Mouse (Mus musculus) midbrain, postnatal 0 days (tissue): ENCODE measurements at regions not wholly inside any gene's neighbourhood (a gene's known extent, or its start where the extent isn't known, plus 50 kb on each side); places are given as distances from the start of the nearest gene placed in this dataset.

Source experiments
- ATAC-seq: fragments of 200-750 bp; cut with Nextera tagmentation; 2 replicates; pipeline ENCODE4 v1.8.0; 2017; ENCODE audit warnings: moderate number of reproducible peaks, mild to moderate bottlenecking, moderate TSS enrichment, moderate library complexity; ENCODE audit not compliant: low FRiP score
- DNase-seq: peaks from one replicate; pipeline ENCODE4 v3.0.0-alpha.2; 2015; ENCODE audit warnings: low spot score
- H3K27ac ChIP-seq: fragments of 300-500 bp; sonication (generic); 2 replicates; pipeline ENCODE4 v1.5.1; 2014; ENCODE audit warnings: low read depth, mild to moderate bottlenecking, low read length, mixed read lengths
- H3K27me3 ChIP-seq: fragments of 300-500 bp; sonication (generic); 2 replicates; pipeline ENCODE4 v1.6.1; 2014; ENCODE audit warnings: low read length, control low read depth, mixed read lengths; ENCODE audit not compliant: insufficient read depth
- H3K36me3 ChIP-seq: fragments of 300-500 bp; sonication (generic); 2 replicates; pipeline ENCODE4 v1.6.1; 2014; ENCODE audit warnings: low read length, control low read depth, mixed read lengths; ENCODE audit not compliant: insufficient read depth
- H3K4me1 ChIP-seq: fragments of 300-500 bp; sonication (generic); 2 replicates; pipeline ENCODE4 v1.6.1; 2014; ENCODE audit warnings: mild to moderate bottlenecking, control low read depth, antibody characterized with exemption, low read length, mixed read lengths; ENCODE audit not compliant: insufficient read depth
- H3K4me2 ChIP-seq: fragments of 300-500 bp; sonication (generic); 2 replicates; pipeline ENCODE4 v1.6.1; 2014; ENCODE audit warnings: low read depth, mild to moderate bottlenecking, low read length, mixed read lengths; ENCODE audit not compliant: poor library complexity, severe bottlenecking
- H3K4me3 ChIP-seq: fragments of 300-500 bp; sonication (generic); 2 replicates; pipeline ENCODE4 v1.5.1; 2014; ENCODE audit warnings: low read depth, mild to moderate bottlenecking, low read length, moderate library complexity
- H3K9ac ChIP-seq: fragments of 300-500 bp; sonication (generic); replicated peaks from 2 replicates; pipeline ENCODE4 v1.6.1; 2014; ENCODE audit warnings: mild to moderate bottlenecking, low read length, moderate library complexity, mixed read lengths; ENCODE audit not compliant: poor library complexity, severe bottlenecking
- H3K9me3 ChIP-seq: fragments of 300-500 bp; sonication (generic); 2 replicates; pipeline ENCODE4 v1.6.1; 2016; ENCODE audit warnings: low read length, control low read depth
- CTCF ChIP-seq: IDR thresholded peaks from 2 replicates; pipeline ENCODE4 v1.5.1; 2016; ENCODE audit warnings: antibody characterized with exemption, mild to moderate bottlenecking
- WGBS: fragments of 180-500 bp; shearing (Covaris S2); extraction: QIAGEN DNeasy Blood & Tissue Kit; methylation state at CpG from one replicate; pipeline ENCODE4 v1.1.7; 2014; 5-methylcytosine and 5-hydroxymethylcytosine counted together

- Histone ChIP-seq H3K9ac (no peak overlapping the region), H3K36me3 (no peaks in the 10 kb centered on the region), H3K9me3 (no peaks in the 10 kb centered on the region), H3K27ac (no peak overlapping the region), H3K4me1 (no peaks in the 10 kb centered on the region), H3K27me3 (no peaks in the 10 kb centered on the region), H3K4me3 (no peak overlapping the region), H3K4me2 (no peak overlapping the region)
- WGBS, result 62% methylated on average over 13 of the region's 13 CpGs
- TF ChIP-seq CTCF, result no peak
- DNase-seq (no peak), ATAC-seq (no peak)
These were observed 180.9 kb downstream of the Tmx1 start for GRCm38 (mm10) chr12:70633622-70634365.

- Histone ChIP-seq H3K4me2 (no peak overlapping the region), H3K27me3 (no peaks in the 10 kb centered on the region), H3K27ac (no peak overlapping the region), H3K9me3 (no peaks in the 10 kb centered on the region), H3K4me3 (no peak overlapping the region), H3K4me1 (no peaks in the 10 kb centered on the region), H3K9ac (no peak overlapping the region), H3K36me3 (no peaks in the 10 kb centered on the region)
- WGBS, result 83% methylated on average over 7 of the region's 7 CpGs
- TF ChIP-seq CTCF, result no peak
- ATAC-seq, result no peak
- no peak for DNase-seq
These were observed 183.1 kb downstream of the Tmx1 start for GRCm38 (mm10) chr12:70635997-70636396.

DNA sequence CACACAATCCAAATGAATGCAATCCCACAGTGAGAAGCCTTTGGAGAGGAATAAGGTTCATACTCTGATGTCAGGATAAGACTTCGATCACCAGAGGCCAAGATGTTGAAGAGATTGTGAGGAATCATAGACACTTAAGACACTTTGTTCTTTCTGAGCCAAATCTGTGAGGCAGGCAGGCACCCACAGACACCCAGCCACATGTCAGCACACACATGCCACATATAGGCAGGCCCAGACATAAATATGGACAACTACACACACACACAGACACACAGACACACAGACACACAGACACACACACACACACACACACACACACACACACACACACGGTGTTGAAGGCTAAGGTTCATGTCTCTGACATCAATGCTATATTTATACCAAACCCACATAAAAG lies 185.1 kb upstream of the Frmd6 start:
- Histone ChIP-seq H3K4me3 (no peak overlapping the region), H3K4me2 (no peak overlapping the region), H3K27ac (no peak overlapping the region), H3K27me3 (no peaks in the 10 kb centered on the region), H3K4me1 (no peaks in the 10 kb centered on the region), H3K9me3 (no peaks in the 10 kb centered on the region), H3K9ac (no peak overlapping the region), H3K36me3 (no peaks in the 10 kb centered on the region)
- ATAC-seq (no peak), DNase-seq (no peak)
- WGBS, result 72% methylated on average over 2 of the region's 2 CpGs
- no peak for TF ChIP-seq CTCF

GRCm38 (mm10) chr12:70644910-70645309 lies 180.4 kb upstream of the Frmd6 start:
- DNase-seq (no peak), ATAC-seq (no peak)
- Histone ChIP-seq H3K4me2 (no peak overlapping the region), H3K9me3 (no peaks in the 10 kb centered on the region), H3K27me3 (no peaks in the 10 kb centered on the region), H3K27ac (no peak overlapping the region), H3K36me3 (no peaks in the 10 kb centered on the region), H3K4me3 (no peak overlapping the region), H3K4me1 (no peaks in the 10 kb centered on the region), H3K9ac (no peak overlapping the region)
- 90% methylated on average over 2 of the region's 2 CpGs for WGBS
- no peak for TF ChIP-seq CTCF

GRCm38 (mm10) chr12:70645407-70645806 lies 179.9 kb upstream of the Frmd6 start:
- 0 out of 2 replicates have a peak, but pooled peaks have one; percentile 27 for ATAC-seq
- no peak overlapping the region for H3K4me3 ChIP-seq
- no peak overlapping the region for H3K4me2 ChIP-seq
- no peaks in the 10 kb centered on the region for H3K9me3 ChIP-seq
- no peaks in the 10 kb centered on the region for H3K27me3 ChIP-seq
- H3K9ac ChIP-seq, result no peak overlapping the region
- no peaks in the 10 kb centered on the region for H3K4me1 ChIP-seq
- no peak overlapping the region for H3K27ac ChIP-seq
- no peak for DNase-seq
- no peaks in the 10 kb centered on the region for H3K36me3 ChIP-seq
- 80% methylated on average over 3 of the region's 3 CpGs for WGBS
- no peak for TF ChIP-seq CTCF

DNA sequence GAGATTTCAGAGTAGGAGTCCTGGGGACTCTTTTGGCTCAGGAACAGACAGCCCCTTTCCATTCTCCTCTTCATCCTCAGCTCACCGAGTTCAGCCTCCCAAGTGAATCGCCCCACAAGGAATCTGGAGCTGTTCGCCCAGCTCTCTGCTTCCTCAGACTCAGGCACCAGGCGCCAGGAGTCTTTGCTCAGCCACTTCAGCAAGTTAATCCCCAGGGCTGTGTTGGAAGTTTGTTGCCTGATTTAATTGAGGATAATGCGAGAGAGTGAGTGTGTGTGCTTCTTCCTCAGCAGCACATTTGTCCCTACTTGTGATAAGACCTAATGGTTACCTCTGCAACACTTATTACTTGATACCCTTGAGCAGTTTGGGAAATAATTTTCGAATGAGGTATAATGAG lies 177.8 kb upstream of the Frmd6 start:
- H3K4me3 ChIP-seq, result no peak overlapping the region
- ATAC-seq (no peak), DNase-seq (peak; percentile 15)
- no peaks in the 10 kb centered on the region for H3K9me3 ChIP-seq
- H3K4me2 ChIP-seq, result no peak overlapping the region
- no peaks in the 10 kb centered on the region for H3K27me3 ChIP-seq
- no peaks in the 10 kb centered on the region for H3K36me3 ChIP-seq
- 38% methylated on average over 6 of the region's 6 CpGs for WGBS
- no peak overlapping the region for H3K27ac ChIP-seq
- H3K9ac ChIP-seq, result no peak overlapping the region
- TF ChIP-seq CTCF, result no peak
- no peaks in the 10 kb centered on the region for H3K4me1 ChIP-seq
